Comparison of ENCODE assay signal across 17 mouse cellular contexts in the genomic region with DNA sequence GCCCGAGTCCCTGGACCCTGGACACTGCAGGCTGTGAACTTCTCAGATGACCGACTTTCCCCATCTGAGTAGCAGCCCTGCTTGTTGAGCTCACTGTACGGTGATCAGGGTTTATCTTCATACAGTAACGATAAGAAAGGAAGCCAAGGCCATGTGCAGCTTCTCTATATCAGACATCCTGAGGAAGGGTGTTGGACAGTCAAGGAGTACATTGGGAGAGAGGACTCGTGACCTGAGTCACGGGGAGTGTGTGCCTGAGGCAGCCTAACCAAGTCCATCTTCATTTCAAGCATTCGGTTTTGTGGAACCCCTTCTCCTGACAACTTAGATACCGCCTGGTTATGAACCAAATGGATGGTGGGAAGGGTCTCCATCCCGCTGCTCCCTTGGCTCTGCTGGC. TPM values are rescaled to one million over a fixed set of nuclear protein-coding genes. Genes with fewer than 3 reads are reported as not detected.
DNase-seq lines count a peak whose midpoint lies in the region; ATAC-seq and TF ChIP-seq lines count a peak whose summit lies in the region.
"Had no signal": no experiment of that assay in that cellular context is flagged by ENCODE, and none has a peak within 500 bp of the region (broad histone marks: within the 10 kb centered on the region; RNA-seq: fewer than 3 reads in every experiment).

No protein-coding gene starts in this region.

- H3K9me3 ChIP-seq in heart, postnatal 0 days (replicated peaks; ENCODE audit: control insufficient read depth, low read length): no peaks in the 10 kb centered on the region
- no peaks in the 10 kb centered on the region for H3K9me3 ChIP-seq in lung, embryonic 14.5 days (ENCODE audit: low read depth, low read length)
- H3K9me3 ChIP-seq: forebrain, embryonic 10.5 days; hindbrain, embryonic 12.5 days; liver, embryonic 13.5 days; neural tube, embryonic 13.5 days had no signal

- ATAC-seq in heart, postnatal 0 days (ENCODE audit: insufficient read depth, low read depth): peak; percentile 37
- no peak for ATAC-seq in lung, embryonic 14.5 days (ENCODE audit: insufficient read depth)

- peaks cover 25% of the 10 kb centered on the region for H3K4me1 ChIP-seq in heart, postnatal 0 days (ENCODE audit: control insufficient read depth, insufficient read depth)
- peaks cover 9% of the 10 kb centered on the region for H3K4me1 ChIP-seq in lung, embryonic 14.5 days (ENCODE audit: insufficient read depth)

- TF ChIP-seq CTCF in heart, postnatal 0 days (IDR thresholded peaks at IDR 0.05; ENCODE audit: low read depth): no peak
- no peak for TF ChIP-seq CTCF in lung, embryonic 14.5 days (IDR thresholded peaks at IDR 0.05; ENCODE audit: low read depth)

- no peak overlapping the region for H3K4me3 ChIP-seq in heart, postnatal 0 days (ENCODE audit: low read depth, low read length)
- no peak overlapping the region for H3K4me3 ChIP-seq in lung, embryonic 14.5 days (ENCODE audit: low read depth, low read length)
- H3K4me3 ChIP-seq: forebrain, embryonic 10.5 days; hindbrain, embryonic 12.5 days; liver, embryonic 13.5 days; neural tube, embryonic 13.5 days had no signal

- H3K9ac ChIP-seq in heart, postnatal 0 days (replicated peaks; ENCODE audit: low read depth, low read length): 0 out of 2 replicates have a peak overlapping the region, but pooled peaks have one; percentile 3
- H3K9ac ChIP-seq in lung, embryonic 14.5 days: no peak overlapping the region
- H3K9ac ChIP-seq: hindbrain, embryonic 12.5 days; liver, embryonic 13.5 days; neural tube, embryonic 13.5 days had no signal

- H3K27ac ChIP-seq in heart, postnatal 0 days (ENCODE audit: low read depth): peak overlapping the region; percentile 39; the same call in 1 of the 2 replicates
- peak overlapping the region; percentile 26 for H3K27ac ChIP-seq in lung, embryonic 14.5 days (ENCODE audit: low read depth)
- H3K27ac ChIP-seq: hindbrain, embryonic 12.5 days; liver, embryonic 13.5 days had no signal

- no peaks in the 10 kb centered on the region for H3K27me3 ChIP-seq in heart, postnatal 0 days (ENCODE audit: control insufficient read depth, insufficient read depth, low read length)
- H3K27me3 ChIP-seq in lung, embryonic 14.5 days (ENCODE audit: insufficient read depth, low read length): no peaks in the 10 kb centered on the region
- H3K27me3 ChIP-seq: hindbrain, embryonic 12.5 days; neural tube, embryonic 13.5 days had no signal

- no peak overlapping the region for H3K4me2 ChIP-seq in heart, postnatal 0 days (ENCODE audit: low read depth, low read length)
- no peak overlapping the region for H3K4me2 ChIP-seq in lung, embryonic 14.5 days
- H3K4me2 ChIP-seq: hindbrain, embryonic 12.5 days; liver, embryonic 13.5 days; neural tube, embryonic 13.5 days had no signal

- DNase-seq in adrenal gland, adult (ENCODE audit: inconsistent age in 2 of 2, low spot score in 1 of 2): peak; percentile 47 to 62
- DNase-seq in adrenal gland, adult 18-20 months (ENCODE audit: low spot score in 2 of 2): no peak
- peak; percentile 42 for DNase-seq in heart, postnatal 0 days (ENCODE audit: low spot score)
- no peak for DNase-seq in heart, adult 9 months (ENCODE audit: low spot score in 2 of 2)
- no peak for DNase-seq in lung, embryonic 14.5 days
- no peak for DNase-seq in lung, postnatal 4 days
- peak; percentile 47 for DNase-seq in testis, postnatal 14 days (ENCODE audit: low spot score)
- no peak for DNase-seq in kidney, adult 18-20 months
- DNase-seq: cerebellum, postnatal 14 days; gastrocnemius, postnatal 14 days; kidney, adult 2 months; liver, embryonic 13.5 days; lung, postnatal 10 days; thymus, postnatal 25 days had no signal

- H3K36me3 ChIP-seq in heart, postnatal 0 days (replicated peaks; ENCODE audit: control insufficient read depth, insufficient read depth, low read length): no peaks in the 10 kb centered on the region
- no peaks in the 10 kb centered on the region for H3K36me3 ChIP-seq in lung, embryonic 14.5 days (ENCODE audit: insufficient read depth)
- H3K36me3 ChIP-seq: hindbrain, embryonic 12.5 days; neural tube, embryonic 13.5 days had no signal

- no peak for TF ChIP-seq EP300 in heart, postnatal 0 days (IDR thresholded peaks at IDR 0.05; ENCODE audit: low read depth)

- WGBS in heart, postnatal 0 days: 38% methylated on average over 9 of the region's 9 CpGs
- 74% methylated on average over 9 of the region's 9 CpGs for WGBS in lung, embryonic 14.5 days

RNA-seq across cellular contexts. Expression of gene Slc7a5, which starts 32.0 kb away (rescaled TPM):
- 10 to 100 TPM; 35.3 to 48.3 TPM for total RNA-seq in adrenal gland, adult 18-20 months (2021)
- total RNA-seq in heart, postnatal 0 days (2014; rRNA removed; ENCODE audit: low replicate concordance): 24.7 and 27.1 TPM in 2 replicates
- polyA plus RNA-seq in heart, postnatal 0 days (2015; fragmentation: Nextera tagmentation; extraction: Ambion mirVana): 5.8 and 7.1 TPM in 2 replicates
- 27.3 and 28.8 TPM in 2 replicates for polyA plus RNA-seq in lung, embryonic 14.5 days (2014; fragmentation: Nextera tagmentation; extraction: Ambion mirVana)

RNA-seq across cellular contexts. Expression of gene Klhdc4, which starts 46.1 kb away (rescaled TPM):
- total RNA-seq in adrenal gland, adult 18-20 months (2021): 10 to 100 TPM; 23.1 to 26.5 TPM
- 9.4 and 16.0 TPM in 2 replicates for total RNA-seq in heart, postnatal 0 days (2014; rRNA removed; ENCODE audit: low replicate concordance)
- 13.1 and 13.9 TPM in 2 replicates for polyA plus RNA-seq in heart, postnatal 0 days (2015; fragmentation: Nextera tagmentation; extraction: Ambion mirVana)
- polyA plus RNA-seq in lung, embryonic 14.5 days (2014; fragmentation: Nextera tagmentation; extraction: Ambion mirVana): 42.2 and 47.7 TPM in 2 replicates

Comparison
In these comparisons a context has a peak if more than half of its experiments do, and no peak if none do; other contexts are left out.
1. DNase-seq: peak in adrenal gland, adult (2 of 2), heart, postnatal 0 days (single experiment) and testis, postnatal 14 days (single experiment); none in adrenal gland, adult 18-20 months (0 of 2), heart, adult 9 months (0 of 2), lung, embryonic 14.5 days (single experiment), lung, postnatal 4 days (0 of 2) and kidney, adult 18-20 months (single experiment).